Mouse (Mus musculus) lung, adult 2 months (tissue): Measurements from ENCODE around the gene Mpped2. TPM values are rescaled to one million over a fixed set of nuclear protein-coding genes. Genes with fewer than 3 reads are reported as not detected.

Experiments used
- DNase-seq: peaks from one replicate; pipeline ENCODE4 v3.0.0; 2022
- H3K4me1 ChIP-seq: fragments of 200-500 bp; 2 replicates; pipeline ENCODE4 v1.6.1; 2011; ENCODE audit warnings: low read length; ENCODE audit not compliant: control insufficient read depth, insufficient read depth
- H3K4me3 ChIP-seq: fragments of 200-500 bp; replicated peaks from 2 replicates; pipeline ENCODE3; 2011; ENCODE audit warnings: low read depth, mild to moderate bottlenecking, control low read depth, low read length; ENCODE audit errors: extremely low read depth
- CTCF ChIP-seq: fragments of 200-500 bp; IDR thresholded peaks from 2 replicates; pipeline ENCODE4 v1.5.1; 2011; ENCODE audit warnings: mild to moderate bottlenecking, low read length, control low read depth; ENCODE audit not compliant: insufficient read depth
- POLR2A ChIP-seq: fragments of 200-500 bp; IDR thresholded peaks from 2 replicates; pipeline ENCODE4 v1.6.1; 2011; ENCODE audit warnings: low read depth, mild to moderate bottlenecking, control low read depth, low read length, borderline replicate concordance; ENCODE audit errors: extremely low read depth
- WGBS: fragments of 180-500 bp; shearing (Covaris S2); methylation state at CpG from one replicate; pipeline ENCODE4 v1.1.7; 2018; 5-methylcytosine and 5-hydroxymethylcytosine counted together
- polyA plus RNA-seq: library from polyadenylated mRNA; depleted of rRNA; stranded (reverse); fragments of >200 nt; gene quantifications from 2 replicates; pipeline ENCODE4 v1.2.3, GENCODE M21; 2012

Gene Mpped2
- polyA plus RNA-seq, 1 experiment: 2.4 TPM

GRCm38 (mm10) chr2:106735792-106736359 lies 42.8 kb downstream of the Mpped2 start:
- no peak for DNase-seq
- no peak overlapping the region for H3K4me3 ChIP-seq
- no peak for TF ChIP-seq CTCF
- TF ChIP-seq POLR2A: no peak
- H3K4me1 ChIP-seq: no peaks in the 10 kb centered on the region
- 85% methylated on average over 15 of the region's 15 CpGs for WGBS

GRCm38 (mm10) chr2:106738951-106739350 lies 45.9 kb downstream of the Mpped2 start:
- Histone ChIP-seq H3K4me3 (no peak overlapping the region), H3K4me1 (no peaks in the 10 kb centered on the region)
- 87% methylated on average over 5 of the region's 5 CpGs for WGBS
- no peak for DNase-seq
- no peak for TF ChIP-seq POLR2A
- no peak for TF ChIP-seq CTCF

DNA sequence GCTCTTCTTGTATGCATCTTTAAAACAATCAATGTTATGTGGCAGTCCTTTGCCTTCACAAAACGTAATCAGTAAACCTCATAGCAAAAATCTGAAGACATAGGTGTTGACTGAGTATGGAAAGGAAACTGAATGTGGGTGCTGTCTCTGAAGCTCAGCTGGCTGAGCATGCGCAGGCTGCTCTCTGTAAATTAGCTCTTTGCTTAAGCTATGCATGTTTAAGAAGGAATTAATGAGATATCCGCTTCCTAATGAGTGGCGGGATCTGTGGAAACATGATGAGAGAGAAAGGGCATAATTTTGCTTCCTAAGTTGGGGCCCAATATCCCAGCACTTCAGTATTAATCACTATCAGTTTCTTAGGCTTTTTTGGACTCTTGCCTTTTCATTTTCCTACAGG lies 51.0 kb downstream of the Mpped2 start:
- whole genome bisulfite sequencing: 91% methylated on average over 4 of the region's 4 CpGs
- TF ChIP-seq CTCF (no peak), POLR2A (no peak)
- no peak for DNase-seq
- Histone ChIP-seq H3K4me1 (no peaks in the 10 kb centered on the region), H3K4me3 (no peak overlapping the region)

GRCm38 (mm10) chr2:106744601-106745000 lies 51.5 kb downstream of the Mpped2 start:
- WGBS: 76% methylated on average over 14 of the region's 14 CpGs
- H3K4me1 ChIP-seq: no peaks in the 10 kb centered on the region
- TF ChIP-seq CTCF (no peak), POLR2A (no peak)
- H3K4me3 ChIP-seq: no peak overlapping the region
- no peak for DNase-seq

DNA sequence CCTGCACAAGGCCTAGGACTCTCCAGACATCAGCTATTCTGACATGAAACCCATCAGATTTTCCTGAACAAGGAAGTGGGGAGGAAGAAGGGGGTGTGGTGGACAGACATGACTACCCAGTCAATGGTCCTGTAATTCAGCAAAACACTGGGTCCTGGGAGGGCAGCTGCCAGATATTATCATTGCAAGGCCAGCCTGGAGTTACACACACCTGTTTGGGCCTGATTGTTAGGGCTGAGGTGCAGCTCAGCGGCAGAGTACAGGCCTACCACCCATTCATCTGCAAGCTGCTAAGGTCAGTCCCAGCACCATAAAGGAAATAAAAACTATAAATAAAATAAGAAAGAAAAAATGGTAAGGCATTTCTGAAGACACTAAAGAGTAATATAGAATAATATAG lies 52.3 kb downstream of the Mpped2 start:
- no peak for DNase-seq
- TF ChIP-seq POLR2A (no peak), CTCF (no peak)
- WGBS: 90% methylated on average over 1 of the region's 1 CpGs

GRCm38 (mm10) chr2:106746211-106746610 lies 53.1 kb downstream of the Mpped2 start:
- Histone ChIP-seq H3K4me3 (no peak overlapping the region), H3K4me1 (no peaks in the 10 kb centered on the region)
- WGBS: 71% methylated on average over 6 of the region's 6 CpGs
- TF ChIP-seq CTCF: no peak
- no peak for DNase-seq

More for the DNA sequence above, 52.3 kb downstream of the Mpped2 start:
- H3K4me3 ChIP-seq: no peak overlapping the region
- no peaks in the 10 kb centered on the region for H3K4me1 ChIP-seq

GRCm38 (mm10) chr2:106746905-106747304 lies 53.8 kb downstream of the Mpped2 start:
- H3K4me1 ChIP-seq: no peaks in the 10 kb centered on the region
- H3K4me3 ChIP-seq: no peak overlapping the region
- no peak for DNase-seq
- no peak for TF ChIP-seq POLR2A
- no peak for TF ChIP-seq CTCF
- WGBS: 53% methylated on average over 4 of the region's 4 CpGs

DNA sequence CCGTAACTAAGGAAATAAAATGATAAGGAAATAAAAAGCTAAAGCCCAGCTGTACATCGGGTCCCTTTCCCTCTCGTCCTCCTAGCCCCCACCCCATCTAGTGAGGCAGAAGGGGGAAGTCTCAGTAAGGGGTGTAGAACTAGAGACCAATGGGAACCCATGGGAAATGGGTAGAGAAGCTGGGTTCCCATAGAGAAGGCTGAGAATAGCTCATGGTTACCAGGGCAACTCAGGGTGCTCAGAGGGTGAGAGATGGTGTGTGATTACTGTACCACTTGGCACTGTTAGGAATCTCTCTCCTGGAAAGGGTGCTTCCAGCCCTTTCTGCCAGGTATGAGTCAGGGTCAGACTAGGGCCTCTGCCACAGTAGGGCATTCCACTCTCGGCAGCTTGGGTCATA lies 54.3 kb downstream of the Mpped2 start:
- TF ChIP-seq CTCF (no peak), POLR2A (no peak)

GRCm38 (mm10) chr2:106750878-106751277 lies 57.8 kb downstream of the Mpped2 start:
- Histone ChIP-seq H3K4me3 (no peak overlapping the region), H3K4me1 (no peaks in the 10 kb centered on the region)
- WGBS: 80% methylated on average over 3 of the region's 3 CpGs
- TF ChIP-seq CTCF: no peak
- no peak for TF ChIP-seq POLR2A
- DNase-seq: no peak

More for the DNA sequence above, 54.3 kb downstream of the Mpped2 start:
- no peaks in the 10 kb centered on the region for H3K4me1 ChIP-seq
- 74% methylated on average over 4 of the region's 4 CpGs for WGBS
- H3K4me3 ChIP-seq: no peak overlapping the region
- DNase-seq: no peak

DNA sequence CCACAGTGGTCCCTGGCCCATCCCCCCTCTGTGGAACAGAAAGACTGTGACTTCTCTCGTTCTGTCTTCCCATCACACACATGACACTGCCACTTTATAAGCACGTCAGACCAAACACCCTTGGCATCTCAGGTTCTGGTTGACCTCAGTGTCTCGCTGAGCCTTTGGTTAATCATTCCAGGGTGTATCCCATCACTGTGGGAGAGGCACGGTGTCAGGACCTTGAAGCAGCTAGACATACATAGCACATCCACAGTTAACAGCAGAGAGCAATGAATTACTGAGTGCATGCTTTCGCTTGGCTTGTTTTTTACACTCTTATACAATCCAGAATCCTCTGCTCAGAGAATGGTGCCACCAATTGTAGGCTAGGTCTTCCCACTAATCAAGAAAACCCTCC lies 60.6 kb downstream of the Mpped2 start:
- TF ChIP-seq CTCF (no peak), POLR2A (no peak)
- Histone ChIP-seq H3K4me3 (no peak overlapping the region), H3K4me1 (no peaks in the 10 kb centered on the region)
- 77% methylated on average over 5 of the region's 5 CpGs for WGBS
- DNase-seq: no peak
